Mouse (Mus musculus) lung, embryonic 16.5 days (tissue): Measurements from ENCODE around the gene Unc5a. TPM values are rescaled to one million over a fixed set of nuclear protein-coding genes. Genes with fewer than 3 reads are reported as not detected.

ENCODE experiments used
- ATAC-seq: fragments of 200-750 bp; cut with Nextera tagmentation; 2 replicates; pipeline ENCODE4 v1.8.0; 2017; ENCODE audit warnings: low read depth, mild to moderate bottlenecking, moderate library complexity
- H3K27ac ChIP-seq: fragments of 300-500 bp; sonication (generic); 2 replicates; pipeline ENCODE4 v1.5.1; 2014; ENCODE audit warnings: mild to moderate bottlenecking, control low read depth, low read length
- H3K27me3 ChIP-seq: fragments of 300-500 bp; sonication (generic); 2 replicates; pipeline ENCODE4 v1.6.1; 2014; ENCODE audit warnings: low read depth, low read length, mixed read lengths; ENCODE audit not compliant: control insufficient read depth, insufficient read depth
- H3K36me3 ChIP-seq: fragments of 300-500 bp; sonication (generic); 2 replicates; pipeline ENCODE4 v1.6.1; 2014; ENCODE audit warnings: low read length; ENCODE audit not compliant: control insufficient read depth, insufficient read depth
- H3K4me1 ChIP-seq: fragments of 300-500 bp; sonication (generic); replicated peaks from 2 replicates; pipeline ENCODE4 v1.6.1; 2014; ENCODE audit warnings: low read length, mixed read lengths; ENCODE audit not compliant: control insufficient read depth, insufficient read depth
- H3K4me2 ChIP-seq: fragments of 300-500 bp; sonication (generic); 2 replicates; pipeline ENCODE4 v1.6.1; 2014; ENCODE audit warnings: low read depth, low read length, control low read depth
- H3K4me3 ChIP-seq: fragments of 300-500 bp; sonication (generic); 2 replicates; pipeline ENCODE4 v1.5.1; 2014; ENCODE audit warnings: mild to moderate bottlenecking, low read length, control low read depth
- H3K9ac ChIP-seq: fragments of 300-500 bp; sonication (generic); 2 replicates; pipeline ENCODE4 v1.6.1; 2014; ENCODE audit warnings: low read length, control low read depth
- H3K9me3 ChIP-seq: fragments of 300-500 bp; sonication (generic); 2 replicates; pipeline ENCODE4 v1.6.1; 2016; ENCODE audit warnings: low read length; ENCODE audit not compliant: control insufficient read depth
- WGBS: fragments of 180-500 bp; shearing (Covaris S2); extraction: QIAGEN DNeasy Blood & Tissue Kit; methylation state at CpG from one replicate; pipeline ENCODE4 v1.1.7; 2014; 5-methylcytosine and 5-hydroxymethylcytosine counted together
- polyA plus RNA-seq: library from polyadenylated mRNA; unstranded; fragments of >200 nt; fragmentation: Nextera tagmentation; extraction: Ambion mirVana; gene quantifications from 2 replicates; pipeline ENCODE4 v1.2.1, GENCODE M21; 2015

Gene Unc5a
- polyA plus RNA-seq, 1 experiment from 2014 or later = 4.3 TPM

- Histone ChIP-seq H3K36me3 (no peaks in the 10 kb centered on the region), H3K27ac (peak overlapping the region; percentile 79), H3K4me2 (no peak overlapping the region), H3K9me3 (no peaks in the 10 kb centered on the region), H3K4me1 (peaks cover 18% of the 10 kb centered on the region), H3K27me3 (no peaks in the 10 kb centered on the region; the same call in 1 of the 2 replicates), H3K4me3 (no peak overlapping the region), H3K9ac (no peak overlapping the region)
- ATAC-seq = peak; percentile 67
- 36% methylated on average over 11 of the region's 11 CpGs for WGBS
Measured at GRCm38 (mm10) chr13:55004646-55005045, 55.4 kb downstream of the Unc5a start.

DNA sequence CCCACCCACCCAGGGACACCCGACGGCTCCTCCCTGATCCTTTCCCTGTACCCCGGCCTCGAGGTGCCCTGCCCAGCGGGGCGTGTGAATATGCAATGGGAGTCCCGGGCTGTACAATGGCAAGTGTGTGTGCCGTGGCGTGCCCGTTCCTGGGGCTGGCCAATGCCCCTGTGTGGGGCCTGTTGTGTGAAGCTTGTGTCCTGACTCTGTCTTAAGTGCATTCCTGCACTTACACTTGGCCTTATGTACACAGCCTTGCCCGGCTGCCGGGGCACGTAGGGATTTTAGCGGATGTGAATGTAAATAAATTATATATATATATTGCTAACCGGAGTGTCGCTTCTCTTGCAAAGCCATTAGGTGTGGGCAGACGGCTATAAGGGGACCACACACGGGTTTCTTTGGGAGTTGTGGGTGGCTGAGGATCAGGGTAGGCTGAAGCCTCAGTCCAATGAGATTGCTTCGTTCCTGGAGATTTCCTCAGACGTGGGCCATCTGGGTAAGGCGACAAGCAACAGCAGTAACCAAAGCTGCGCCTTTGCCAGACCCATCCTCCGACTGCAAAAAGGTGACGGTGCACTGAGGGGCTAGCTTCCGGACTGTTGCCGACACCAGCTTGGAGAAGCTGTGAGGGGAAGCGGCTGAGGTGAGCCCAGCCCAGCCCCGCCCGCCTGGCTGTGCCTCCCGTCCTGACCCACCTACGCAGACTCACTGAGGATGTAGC is 56.6 kb downstream of the Unc5a start:
- no peak overlapping the region for H3K4me3 ChIP-seq
- H3K4me2 ChIP-seq = peak overlapping the region; percentile 37
- no peaks in the 10 kb centered on the region; the same call in 1 of the 2 replicates for H3K27me3 ChIP-seq
- peaks cover 18% of the 10 kb centered on the region for H3K4me1 ChIP-seq
- H3K9ac ChIP-seq = 0 out of 2 replicates have a peak overlapping the region, but pooled peaks have one; percentile 28
- peak; percentile 85 for ATAC-seq
- H3K36me3 ChIP-seq = no peaks in the 10 kb centered on the region
- peak overlapping the region; percentile 79 for H3K27ac ChIP-seq
- 24% methylated on average over 31 of the region's 31 CpGs for whole genome bisulfite sequencing
- H3K9me3 ChIP-seq = no peaks in the 10 kb centered on the region

- no peak for ATAC-seq
- 41% methylated on average over 7 of the region's 7 CpGs for WGBS
Measured at GRCm38 (mm10) chr13:55006415-55006742, 57.2 kb downstream of the Unc5a start.

DNA sequence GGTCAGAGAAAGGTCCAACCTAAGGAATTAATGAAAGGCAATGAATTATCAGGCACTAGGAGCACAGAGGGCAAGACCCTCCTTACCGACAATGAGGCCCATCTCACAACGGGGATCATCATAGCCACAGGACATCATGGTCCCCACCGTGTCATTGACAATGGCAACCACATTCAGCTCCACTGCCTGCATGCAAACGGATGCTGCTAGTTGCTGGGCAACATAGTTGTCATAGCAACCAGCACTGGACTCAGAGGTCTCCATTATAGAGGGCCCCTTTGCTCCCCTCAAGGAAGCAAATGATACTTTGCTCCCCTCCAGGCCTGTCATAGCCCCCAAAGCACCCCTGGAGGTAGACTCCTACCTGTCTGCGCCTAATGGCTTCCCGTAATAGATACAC is 59.4 kb downstream of the Unc5a start:
- peaks cover 18% of the 10 kb centered on the region for H3K4me1 ChIP-seq
- H3K36me3 ChIP-seq = no peaks in the 10 kb centered on the region
- H3K4me2 ChIP-seq = no peak overlapping the region
- H3K4me3 ChIP-seq = no peak overlapping the region
- H3K27ac ChIP-seq = no peak overlapping the region
- H3K27me3 ChIP-seq = no peaks in the 10 kb centered on the region; the same call in 1 of the 2 replicates
- 78% methylated on average over 6 of the region's 6 CpGs for WGBS
- no peak for ATAC-seq
- no peaks in the 10 kb centered on the region for H3K9me3 ChIP-seq
- no peak overlapping the region for H3K9ac ChIP-seq

More at GRCm38 (mm10) chr13:55006415-55006742, 57.2 kb downstream of the Unc5a start:
- Histone ChIP-seq H3K9me3 (no peaks in the 10 kb centered on the region), H3K36me3 (no peaks in the 10 kb centered on the region), H3K27ac (peak overlapping the region; percentile 70), H3K4me1 (peaks cover 18% of the 10 kb centered on the region), H3K27me3 (no peaks in the 10 kb centered on the region; the same call in 1 of the 2 replicates), H3K4me3 (no peak overlapping the region), H3K9ac (no peak overlapping the region), H3K4me2 (peak overlapping the region; percentile 37; the same call in 1 of the 2 replicates)

- peaks cover 4% of the 10 kb centered on the region for H3K4me1 ChIP-seq
- ATAC-seq = no peak
- H3K9ac ChIP-seq = no peak overlapping the region
- H3K36me3 ChIP-seq = no peaks in the 10 kb centered on the region
- H3K4me2 ChIP-seq = no peak overlapping the region
- no peaks in the 10 kb centered on the region; the same call in 1 of the 2 replicates for H3K27me3 ChIP-seq
- no peak overlapping the region for H3K4me3 ChIP-seq
- no peak overlapping the region for H3K27ac ChIP-seq
- H3K9me3 ChIP-seq = no peaks in the 10 kb centered on the region
- WGBS = 83% methylated on average over 15 of the region's 15 CpGs
Measured at GRCm38 (mm10) chr13:55011103-55011502, 61.9 kb downstream of the Unc5a start.

DNA sequence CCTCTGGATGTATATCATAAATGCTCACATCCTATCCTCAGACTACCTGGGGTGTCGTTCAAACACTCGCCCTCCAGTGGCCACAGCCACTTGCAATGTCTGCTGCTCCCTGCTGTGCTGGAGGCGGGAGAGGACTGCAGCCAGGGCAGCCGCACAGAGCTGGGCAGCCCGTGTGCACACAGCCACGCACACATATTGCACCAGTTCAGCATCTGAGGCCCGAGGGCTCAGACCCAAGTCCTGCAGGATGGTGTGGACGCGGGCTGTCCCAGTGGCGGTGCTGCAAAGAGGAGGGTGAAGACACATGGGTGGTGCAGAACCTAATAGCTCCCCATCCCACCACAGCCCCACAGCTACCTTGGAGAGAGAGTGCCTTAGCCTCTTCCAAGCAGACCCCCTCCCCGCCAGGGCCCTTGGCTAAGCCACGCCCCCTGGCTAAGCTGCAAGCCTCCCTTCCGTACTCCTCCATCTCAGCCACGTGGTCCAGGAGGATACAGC is 62.8 kb downstream of the Unc5a start:
- no peak overlapping the region for H3K4me2 ChIP-seq
- H3K9me3 ChIP-seq = no peaks in the 10 kb centered on the region
- H3K4me3 ChIP-seq = no peak overlapping the region
- H3K4me1 ChIP-seq = no peaks in the 10 kb centered on the region
- 3% methylated on average over 14 of the region's 14 CpGs for WGBS
- no peak overlapping the region for H3K9ac ChIP-seq
- no peak overlapping the region for H3K27ac ChIP-seq
- ATAC-seq = peak; percentile 34; the same call in 1 of the 2 replicates
- H3K36me3 ChIP-seq = no peaks in the 10 kb centered on the region
- H3K27me3 ChIP-seq = no peaks in the 10 kb centered on the region

- Histone ChIP-seq H3K4me2 (no peak overlapping the region), H3K27me3 (no peaks in the 10 kb centered on the region), H3K36me3 (no peaks in the 10 kb centered on the region), H3K27ac (no peak overlapping the region), H3K9ac (no peak overlapping the region), H3K4me3 (no peak overlapping the region), H3K4me1 (no peaks in the 10 kb centered on the region), H3K9me3 (no peaks in the 10 kb centered on the region)
- ATAC-seq = peak; percentile 21; the same call in 1 of the 2 replicates
- WGBS = 32% methylated on average over 9 of the region's 9 CpGs
Measured at GRCm38 (mm10) chr13:55013702-55014344, 64.6 kb downstream of the Unc5a start.

DNA sequence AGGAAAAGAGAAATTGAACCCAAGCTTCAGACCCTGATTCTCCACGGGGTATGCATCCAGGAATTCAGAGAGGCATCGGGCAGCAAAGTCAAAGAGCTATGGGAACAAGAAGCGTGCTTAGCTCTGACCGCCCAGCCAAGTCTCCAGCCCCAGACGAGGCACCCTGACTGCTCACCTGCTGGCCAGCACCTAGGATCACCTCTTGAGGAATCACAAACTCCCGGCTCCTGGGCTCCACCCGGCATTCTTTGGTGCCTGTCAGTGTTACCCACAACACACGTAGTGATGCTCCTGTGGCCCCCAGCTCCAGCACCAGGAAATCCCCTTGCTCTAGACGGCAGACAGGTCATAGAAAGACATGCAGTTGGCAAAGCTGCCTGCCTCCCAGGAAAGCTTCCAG is 65.2 kb downstream of the Unc5a start:
- Histone ChIP-seq H3K9me3 (no peaks in the 10 kb centered on the region), H3K4me1 (no peaks in the 10 kb centered on the region), H3K36me3 (no peaks in the 10 kb centered on the region), H3K27ac (no peak overlapping the region), H3K9ac (no peak overlapping the region), H3K4me3 (no peak overlapping the region), H3K27me3 (no peaks in the 10 kb centered on the region), H3K4me2 (no peak overlapping the region)
- 63% methylated on average over 9 of the region's 9 CpGs for WGBS
- ATAC-seq = no peak

- 62% methylated on average over 12 of the region's 12 CpGs for WGBS
- no peaks in the 10 kb centered on the region for H3K27me3 ChIP-seq
Measured at GRCm38 (mm10) chr13:55017154-55017897, 68.1 kb downstream of the Unc5a start.

More at GRCm38 (mm10) chr13:55017154-55017897, 68.1 kb downstream of the Unc5a start:
- Histone ChIP-seq H3K9ac (no peak overlapping the region), H3K4me3 (no peak overlapping the region), H3K4me1 (no peaks in the 10 kb centered on the region), H3K36me3 (no peaks in the 10 kb centered on the region), H3K4me2 (no peak overlapping the region), H3K9me3 (no peaks in the 10 kb centered on the region), H3K27ac (no peak overlapping the region)
- no peak for ATAC-seq
